Mouse (Mus musculus): ENCODE data around the gene Fgd2. TPM values are rescaled to one million over a fixed set of nuclear protein-coding genes. Genes with fewer than 3 reads are reported as not detected.
"Not testable (repeated sequence)": the region's sequence is repeated elsewhere in the genome, so short reads cannot be mapped to it uniquely, and the experiment has no call there.

Gene Fgd2
- polyA plus RNA-seq, 1 experiment from 2014 or later, result 15.4 TPM

GRCm38 (mm10) chr17:29351056-29351455 is 9.7 kb upstream of the Fgd2 start:
- not testable (repeated sequence) for H3K27ac ChIP-seq (ENCODE audit: low read depth); H3K36me3 ChIP-seq (ENCODE audit: control insufficient read depth, insufficient read depth, low read length); H3K4me2 ChIP-seq (ENCODE audit: low read length); H3K27me3 ChIP-seq (replicated peaks; ENCODE audit: control insufficient read depth, insufficient read depth, low read length); H3K4me3 ChIP-seq (ENCODE audit: low read depth, low read length); DNase-seq (ENCODE audit: low spot score); H3K9me3 ChIP-seq (ENCODE audit: control insufficient read depth, low read length); ATAC-seq (replicated peaks; ENCODE audit: low FRiP score, low TSS enrichment, low read depth); H3K9ac ChIP-seq (ENCODE audit: low read length)
- H3K4me1 ChIP-seq (replicated peaks; ENCODE audit: control insufficient read depth, insufficient read depth, low read length), result peaks cover 24% of the 10 kb centered on the region
- WGBS, result 78% methylated on average over 5 of the region's 5 CpGs

GRCm38 (mm10) chr17:29355461-29355840 is 5.3 kb upstream of the Fgd2 start:
- peaks cover 23% of the 10 kb centered on the region for H3K4me1 ChIP-seq (replicated peaks; ENCODE audit: control insufficient read depth, insufficient read depth, low read length)
- no peak overlapping the region for H3K9ac ChIP-seq (ENCODE audit: low read length)
- no peaks in the 10 kb centered on the region for H3K27me3 ChIP-seq (replicated peaks; ENCODE audit: control insufficient read depth, insufficient read depth, low read length)
- WGBS, result 29% methylated on average over 5 of the region's 5 CpGs
- DNase-seq (ENCODE audit: low spot score), result no peak
- no peaks in the 10 kb centered on the region for H3K9me3 ChIP-seq (ENCODE audit: control insufficient read depth, low read length)
- no peak overlapping the region for H3K4me2 ChIP-seq (ENCODE audit: low read length)
- no peaks in the 10 kb centered on the region for H3K36me3 ChIP-seq (ENCODE audit: control insufficient read depth, insufficient read depth, low read length)
- H3K27ac ChIP-seq (ENCODE audit: low read depth), result peak overlapping the region; percentile 90
- peak; percentile 12; the same call in 1 of the 2 replicates for ATAC-seq (replicated peaks; ENCODE audit: low FRiP score, low TSS enrichment, low read depth)
- H3K4me3 ChIP-seq (ENCODE audit: low read depth, low read length), result no peak overlapping the region

- DNase-seq (ENCODE audit: low spot score), result peak; percentile 72
- ATAC-seq (replicated peaks; ENCODE audit: low FRiP score, low TSS enrichment, low read depth), result peak; percentile 62
- peak overlapping the region; percentile 29 for H3K4me3 ChIP-seq (ENCODE audit: low read depth, low read length)
- no peaks in the 10 kb centered on the region for H3K36me3 ChIP-seq (ENCODE audit: control insufficient read depth, insufficient read depth, low read length)
- 22% methylated on average over 17 of the region's 17 CpGs for WGBS
- H3K4me1 ChIP-seq (replicated peaks; ENCODE audit: control insufficient read depth, insufficient read depth, low read length), result peaks cover 23% of the 10 kb centered on the region
- peak overlapping the region; percentile 47 for H3K4me2 ChIP-seq (ENCODE audit: low read length)
- H3K9me3 ChIP-seq (ENCODE audit: control insufficient read depth, low read length), result no peaks in the 10 kb centered on the region
- H3K9ac ChIP-seq (ENCODE audit: low read length), result peak overlapping the region; percentile 32
- H3K27ac ChIP-seq (ENCODE audit: low read depth), result peak overlapping the region; percentile 90
- H3K27me3 ChIP-seq (replicated peaks; ENCODE audit: control insufficient read depth, insufficient read depth, low read length), result no peaks in the 10 kb centered on the region
Observed at GRCm38 (mm10) chr17:29355841-29356478, 4.8 kb upstream of the Fgd2 start.

GRCm38 (mm10) chr17:29356479-29356856 is 4.2 kb upstream of the Fgd2 start:
- Histone ChIP-seq H3K4me3 (ENCODE audit: low read depth, low read length) (peak overlapping the region; percentile 29), H3K36me3 (ENCODE audit: control insufficient read depth, insufficient read depth, low read length) (no peaks in the 10 kb centered on the region), H3K4me1 (replicated peaks; ENCODE audit: control insufficient read depth, insufficient read depth, low read length) (peaks cover 23% of the 10 kb centered on the region), H3K4me2 (ENCODE audit: low read length) (peak overlapping the region; percentile 47), H3K27ac (ENCODE audit: low read depth) (peak overlapping the region; percentile 90), H3K9ac (ENCODE audit: low read length) (peak overlapping the region; percentile 32), H3K27me3 (replicated peaks; ENCODE audit: control insufficient read depth, insufficient read depth, low read length) (no peaks in the 10 kb centered on the region), H3K9me3 (ENCODE audit: control insufficient read depth, low read length) (no peaks in the 10 kb centered on the region)
- DNase-seq (ENCODE audit: low spot score), result peak; percentile 87
- peak; percentile 88 for ATAC-seq (replicated peaks; ENCODE audit: low FRiP score, low TSS enrichment, low read depth)
- under 1% methylated on average over 11 of the region's 11 CpGs for WGBS

GRCm38 (mm10) chr17:29356882-29357281 is 3.8 kb upstream of the Fgd2 start:
- Histone ChIP-seq H3K9me3 (ENCODE audit: control insufficient read depth, low read length) (no peaks in the 10 kb centered on the region), H3K36me3 (ENCODE audit: control insufficient read depth, insufficient read depth, low read length) (no peaks in the 10 kb centered on the region), H3K27ac (ENCODE audit: low read depth) (peak overlapping the region; percentile 90), H3K9ac (ENCODE audit: low read length) (peak overlapping the region; percentile 14; the same call in 1 of the 2 replicates), H3K4me3 (ENCODE audit: low read depth, low read length) (peak overlapping the region; percentile 29), H3K4me2 (ENCODE audit: low read length) (peak overlapping the region; percentile 47), H3K4me1 (replicated peaks; ENCODE audit: control insufficient read depth, insufficient read depth, low read length) (peaks cover 23% of the 10 kb centered on the region), H3K27me3 (replicated peaks; ENCODE audit: control insufficient read depth, insufficient read depth, low read length) (no peaks in the 10 kb centered on the region)
- DNase-seq (ENCODE audit: low spot score) (no peak), ATAC-seq (replicated peaks; ENCODE audit: low FRiP score, low TSS enrichment, low read depth) (0 out of 2 replicates have a peak, but pooled peaks have one; percentile 18)
- WGBS, result 10% methylated on average over 9 of the region's 9 CpGs

GRCm38 (mm10) chr17:29358928-29359327 is 1.8 kb upstream of the Fgd2 start:
- no peak overlapping the region for H3K4me3 ChIP-seq (ENCODE audit: low read depth, low read length)

GRCm38 (mm10) chr17:29361982-29362691 is 1.4 kb downstream of the Fgd2 start:
- no peak overlapping the region for H3K4me2 ChIP-seq (ENCODE audit: low read length)
- no peak overlapping the region for H3K27ac ChIP-seq (ENCODE audit: low read depth)
- H3K27me3 ChIP-seq (replicated peaks; ENCODE audit: control insufficient read depth, insufficient read depth, low read length), result no peaks in the 10 kb centered on the region
- ATAC-seq (replicated peaks; ENCODE audit: low FRiP score, low TSS enrichment, low read depth) (no peak), DNase-seq (ENCODE audit: low spot score) (no peak)
- WGBS, result 55% methylated on average over 8 of the region's 8 CpGs
- no peak overlapping the region for H3K4me3 ChIP-seq (ENCODE audit: low read depth, low read length)
- no peak overlapping the region for H3K9ac ChIP-seq (ENCODE audit: low read length)
- H3K9me3 ChIP-seq (ENCODE audit: control insufficient read depth, low read length), result no peaks in the 10 kb centered on the region
- H3K4me1 ChIP-seq (replicated peaks; ENCODE audit: control insufficient read depth, insufficient read depth, low read length), result peaks cover under 1% of the 10 kb centered on the region; the same call in 1 of the 2 replicates
- no peaks in the 10 kb centered on the region for H3K36me3 ChIP-seq (ENCODE audit: control insufficient read depth, insufficient read depth, low read length)

More at GRCm38 (mm10) chr17:29358928-29359327, 1.8 kb upstream of the Fgd2 start:
- ATAC-seq (replicated peaks; ENCODE audit: low FRiP score, low TSS enrichment, low read depth) (no peak), DNase-seq (ENCODE audit: low spot score) (no peak)
- Histone ChIP-seq H3K4me2 (ENCODE audit: low read length) (no peak overlapping the region), H3K27me3 (replicated peaks; ENCODE audit: control insufficient read depth, insufficient read depth, low read length) (no peaks in the 10 kb centered on the region), H3K36me3 (ENCODE audit: control insufficient read depth, insufficient read depth, low read length) (no peaks in the 10 kb centered on the region), H3K9ac (ENCODE audit: low read length) (no peak overlapping the region), H3K4me1 (replicated peaks; ENCODE audit: control insufficient read depth, insufficient read depth, low read length) (peaks cover 23% of the 10 kb centered on the region), H3K9me3 (ENCODE audit: control insufficient read depth, low read length) (no peaks in the 10 kb centered on the region), H3K27ac (ENCODE audit: low read depth) (no peak overlapping the region)
- 62% methylated on average over 3 of the region's 3 CpGs for WGBS

- ATAC-seq (replicated peaks; ENCODE audit: low FRiP score, low TSS enrichment, low read depth), result no peak
Observed at GRCm38 (mm10) chr17:29363109-29363508, 2.4 kb downstream of the Fgd2 start.

More at GRCm38 (mm10) chr17:29363109-29363508, 2.4 kb downstream of the Fgd2 start:
- no peaks in the 10 kb centered on the region; the same call in none of the 2 replicates for H3K4me1 ChIP-seq (replicated peaks; ENCODE audit: control insufficient read depth, insufficient read depth, low read length)
- H3K27me3 ChIP-seq (replicated peaks; ENCODE audit: control insufficient read depth, insufficient read depth, low read length), result no peaks in the 10 kb centered on the region
- no peak overlapping the region for H3K27ac ChIP-seq (ENCODE audit: low read depth)
- no peak overlapping the region for H3K9ac ChIP-seq (ENCODE audit: low read length)
- H3K4me2 ChIP-seq (ENCODE audit: low read length), result no peak overlapping the region
- H3K9me3 ChIP-seq (ENCODE audit: control insufficient read depth, low read length), result no peaks in the 10 kb centered on the region
- whole genome bisulfite sequencing, result 77% methylated on average over 8 of the region's 8 CpGs
- no peak for DNase-seq (ENCODE audit: low spot score)
- H3K4me3 ChIP-seq (ENCODE audit: low read depth, low read length), result no peak overlapping the region
- no peaks in the 10 kb centered on the region for H3K36me3 ChIP-seq (ENCODE audit: control insufficient read depth, insufficient read depth, low read length)

All from intestine, embryonic 14.5 days (tissue).